Mouse (Mus musculus) CH12.LX (cell line): ENCODE results near the gene Fev. TPM values are rescaled to one million over a fixed set of nuclear protein-coding genes. Genes with fewer than 3 reads are reported as not detected.

Experiments used
- DNase-seq: peaks from one replicate; pipeline ENCODE4 v3.0.0-alpha.2; 2013; ENCODE audit errors: extremely low read depth
- H3K27ac ChIP-seq: 2 replicates; pipeline ENCODE4 v1.5.1; 2012; ENCODE audit warnings: low read depth, mild to moderate bottlenecking, control low read depth, moderate library complexity; ENCODE audit not compliant: insufficient read depth
- H3K27me3 ChIP-seq: replicated peaks from 2 replicates; pipeline ENCODE3; 2012; ENCODE audit warnings: inconsistent platforms
- H3K36me3 ChIP-seq, 2 experiments: replicated peaks in 1 of 2; 2 replicates each; pipeline versions ENCODE3 to v1.6.1; 2012; ENCODE audit warnings: inconsistent platforms in 1 of 2, low read length in 1 of 2, mild to moderate bottlenecking in 1 of 2, mixed read lengths in 1 of 2, moderate library complexity in 1 of 2; ENCODE audit not compliant: control insufficient read depth in 1 of 2, insufficient read depth in 1 of 2
- H3K4me1 ChIP-seq, 2 experiments: 2 replicates each; pipeline ENCODE4 v1.6.1; 2012; ENCODE audit warnings: inconsistent platforms in 1 of 2, moderate library complexity in 1 of 2; ENCODE audit not compliant: insufficient read depth in 2 of 2, control insufficient read depth in 1 of 2
- H3K4me2 ChIP-seq: 2 replicates; pipeline ENCODE4 v1.6.1; 2012; ENCODE audit warnings: low read depth, mild to moderate bottlenecking, control low read depth; ENCODE audit not compliant: poor library complexity, insufficient read depth, severe bottlenecking
- H3K4me3 ChIP-seq, 3 experiments: fragments of 150-350 bp in 1 of 3; sonication (generic) in 1 of 3; replicated peaks in 1 of 3; 2 replicates each; pipeline versions ENCODE3 to v1.5.1; 2011 to 2012; ENCODE audit warnings: low read depth in 2 of 3, low read length in 2 of 3, mild to moderate bottlenecking in 2 of 3, moderate library complexity in 2 of 3, control low read depth in 1 of 3, improper control_type of control experiment in 1 of 3, inconsistent platforms in 1 of 3, mixed read lengths in 1 of 3; ENCODE audit not compliant: poor library complexity in 1 of 3
- H3K79me2 ChIP-seq: replicated peaks from 2 replicates; pipeline ENCODE4 v1.6.1; 2012; ENCODE audit warnings: mild to moderate bottlenecking, moderate library complexity; ENCODE audit not compliant: control insufficient read depth, poor library complexity, insufficient read depth, severe bottlenecking; ENCODE audit errors: extremely low read depth
- H3K9ac ChIP-seq: 2 replicates; pipeline ENCODE4 v1.6.1; 2012; ENCODE audit warnings: low read depth, mild to moderate bottlenecking, control low read depth, moderate library complexity; ENCODE audit not compliant: insufficient read depth
- H3K9me3 ChIP-seq: replicated peaks from 2 replicates; pipeline ENCODE3; 2012; ENCODE audit warnings: low read length, inconsistent platforms, mixed read lengths
- CHD2 ChIP-seq: IDR thresholded peaks from 2 replicates; pipeline ENCODE4 v1.6.1; 2011; ENCODE audit warnings: low read length, improper control_type of control experiment
- CTCF ChIP-seq, 2 experiments: IDR thresholded peaks in 1 of 2; conservative IDR thresholded peaks in 1 of 2; 2 replicates each; pipeline ENCODE4 v1.5.1; 2011 to 2012; ENCODE audit warnings: low read depth in 2 of 2, low read length in 2 of 2, improper control_type of control experiment in 1 of 2, inconsistent platforms in 1 of 2, mild to moderate bottlenecking in 1 of 2, moderate library complexity in 1 of 2
- ELF1 ChIP-seq: IDR thresholded peaks from 2 replicates; pipeline ENCODE4 v1.6.1; 2014; ENCODE audit warnings: low read depth, mild to moderate bottlenecking, inconsistent platforms, low read length, improper control_type of control experiment
- ETS1 ChIP-seq: conservative IDR thresholded peaks from 2 replicates; pipeline ENCODE4 v1.6.1; 2012; ENCODE audit warnings: low read depth, mild to moderate bottlenecking, inconsistent platforms, low read length, improper control_type of control experiment, moderate library complexity
- GABPA ChIP-seq: IDR thresholded peaks from 2 replicates; pipeline ENCODE4 v1.6.1; 2012; ENCODE audit warnings: low read depth, low read length, improper control_type of control experiment, inconsistent platforms; ENCODE audit not compliant: insufficient replicate concordance
- IRF4 ChIP-seq: IDR thresholded peaks from 2 replicates; pipeline ENCODE4 v1.6.1; 2014; ENCODE audit warnings: low read depth, mild to moderate bottlenecking, inconsistent platforms, low read length, improper control_type of control experiment
- MAFK ChIP-seq: IDR thresholded peaks from 2 replicates; pipeline ENCODE4 v1.6.1; 2011; ENCODE audit warnings: low read length, improper control_type of control experiment; ENCODE audit not compliant: insufficient replicate concordance
- NELFE ChIP-seq: IDR thresholded peaks from 2 replicates; pipeline ENCODE4 v1.6.1; 2011; ENCODE audit warnings: low read depth, low read length, improper control_type of control experiment
- PAX5 ChIP-seq: IDR thresholded peaks from 2 replicates; pipeline ENCODE4 v1.6.1; 2012; ENCODE audit warnings: low read length, inconsistent platforms, mixed read lengths
- POLR2A ChIP-seq: IDR thresholded peaks from 2 replicates; pipeline ENCODE4 v1.6.1; 2011; ENCODE audit warnings: low read depth, mild to moderate bottlenecking, improper control_type of control experiment, low read length
- POLR2AphosphoS2 ChIP-seq: IDR thresholded peaks from 2 replicates; pipeline ENCODE4 v1.6.1; 2011; ENCODE audit warnings: low read depth, low read length, improper control_type of control experiment
- RAD21 ChIP-seq: IDR thresholded peaks from 2 replicates; pipeline ENCODE4 v1.6.1; 2011; ENCODE audit warnings: low read depth, mild to moderate bottlenecking, low read length, improper control_type of control experiment, moderate library complexity
- SMC3 ChIP-seq: IDR thresholded peaks from 2 replicates; pipeline ENCODE4 v1.6.1; 2011; ENCODE audit warnings: low read depth, low read length, improper control_type of control experiment
- TCF12 ChIP-seq: IDR thresholded peaks from 2 replicates; pipeline ENCODE4 v1.6.1; 2014; ENCODE audit warnings: low read depth, mild to moderate bottlenecking, inconsistent platforms, low read length, improper control_type of control experiment
- dilution Hi-C: fragments of 300-500 bp; cut with MboI; formaldehyde crosslinking; loops from 2 replicates; pipeline ENCODE4 v1.14.3; 2020; ENCODE audit warnings: low sequenced_read_pairs; ENCODE audit not compliant: extremely low pct_unique_long_range_greater_than_20kb, extremely low pct_ligation_motif_present
- in situ Hi-C: fragments of 300-500 bp; cut with MboI; formaldehyde crosslinking; loops from 3 replicates; pipeline ENCODE4 v1.14.3; 2019; ENCODE audit warnings: low sequenced_read_pairs, low pct_ligation_motif_present, low pct_unique_long_range_greater_than_20kb, mixed read lengths
- polyA plus RNA-seq: library from polyadenylated mRNA; unstranded; fragments of >175 nt; gene quantifications from 2 replicates; pipeline ENCODE4 v1.2.1, GENCODE M21; 2012; ENCODE audit warnings: low read depth; ENCODE audit not compliant: insufficient read length
- total RNA-seq, 2 experiments: library from RNA; depleted of rRNA; stranded (reverse); fragments of 300-350 nt in 1 of 2; fragments of >200 nt in 1 of 2; gene quantifications; 2 replicates each; pipeline ENCODE4 v1.2.3; 2012 to 2014

The Fev gene
- total and polyA plus RNA-seq, 3 experiments: not detected

- Histone ChIP-seq H3K36me3 (no peaks in the 10 kb centered on the region), H3K9ac (no peak within 1 kb of the TSS), H3K4me2 (peak within 1 kb of the TSS; percentile 27; the same call in 1 of the 2 replicates), H3K4me3 (no peak within 1 kb of the TSS), H3K79me2 (no peaks in the 10 kb centered on the region), H3K9me3 (no peaks in the 10 kb centered on the region), H3K27ac (no peak within 1 kb of the TSS), H3K4me1 (peaks cover 31 to 63% of the 10 kb centered on the region in 2 experiments), H3K27me3 (peaks cover 23% of the 10 kb centered on the region)
- no peak for DNase-seq
- in situ Hi-C loops: no loop called here
- no peak for TF ChIP-seq ELF1
- no peak for TF ChIP-seq GABPA
- TF ChIP-seq CTCF (conservative IDR thresholded peaks at IDR 0.05 in 1 of 2, IDR thresholded peaks at IDR 0.05 in 1 of 2; ENCODE audit: low read depth in 2 of 2, low read length in 2 of 2): peak; percentile 51 to 82
- 0 out of 2 replicates have a peak, but pooled peaks have one; percentile 16 for TF ChIP-seq IRF4
- TF ChIP-seq SMC3: peak; percentile 74
- TF ChIP-seq RAD21: peak; percentile 46
- dilution Hi-C loops: no loop called here
These were observed 8.1 kb upstream of the Fev start, which contains the start of gene Cryba2 for GRCm38 (mm10) chr1:74893134-74893855. Gene Cryba2 (minus strand): TSS chr1:74893143.

- dilution Hi-C loops: no loop called here
These were observed 7.3 kb upstream of the Fev start for GRCm38 (mm10) chr1:74892351-74893133.

GRCm38 (mm10) chr1:74891513-74891912 lies 6.3 kb upstream of the Fev start:
- dilution Hi-C loops: no loop called here
- DNase-seq: peak; percentile 60
- H3K27ac ChIP-seq: no peak overlapping the region

More at GRCm38 (mm10) chr1:74892351-74893133, 7.3 kb upstream of the Fev start:
- Histone ChIP-seq H3K4me1 (peaks cover 27 to 55% of the 10 kb centered on the region in 2 experiments), H3K9me3 (no peaks in the 10 kb centered on the region), H3K36me3 (no peaks in the 10 kb centered on the region)
- in situ Hi-C loops: no loop called here
- DNase-seq: no peak
- TF ChIP-seq NELFE: no peak
- no peak for TF ChIP-seq POLR2A
- no peak for TF ChIP-seq ETS1
- no peak for TF ChIP-seq TCF12
- TF ChIP-seq CTCF (conservative IDR thresholded peaks at IDR 0.05 in 1 of 2, IDR thresholded peaks at IDR 0.05 in 1 of 2; ENCODE audit: low read depth in 2 of 2, low read length in 2 of 2): no peak
- TF ChIP-seq POLR2AphosphoS2: no peak
- TF ChIP-seq PAX5: no peak
- no peak for TF ChIP-seq ELF1
- TF ChIP-seq MAFK: no peak
- TF ChIP-seq, all 38 proteins: peak for 0
- Histone ChIP-seq H3K27me3 (peaks cover 23% of the 10 kb centered on the region), H3K4me3 (no peak overlapping the region), H3K4me2 (0 out of 2 replicates have a peak overlapping the region, but pooled peaks have one; percentile 25), H3K9ac (no peak overlapping the region), H3K27ac (no peak overlapping the region), H3K79me2 (no peaks in the 10 kb centered on the region)

More at GRCm38 (mm10) chr1:74891513-74891912, 6.3 kb upstream of the Fev start:
- Histone ChIP-seq H3K79me2 (no peaks in the 10 kb centered on the region), H3K4me1 (peaks cover 17 to 45% of the 10 kb centered on the region in 2 experiments), H3K9me3 (no peaks in the 10 kb centered on the region), H3K9ac (no peak overlapping the region), H3K36me3 (no peaks in the 10 kb centered on the region), H3K4me2 (no peak overlapping the region), H3K27me3 (peaks cover 28% of the 10 kb centered on the region), H3K4me3 (no peak overlapping the region)
- TF ChIP-seq CHD2: no peak
- in situ Hi-C loops: no loop called here
